Mouse (Mus musculus): ENCODE results near the gene Cyp46a1. TPM values are rescaled to one million over a fixed set of nuclear protein-coding genes. Genes with fewer than 3 reads are reported as not detected.

Cyp46a1 gene
- total and polyA plus RNA-seq, 2 experiments from 2014 or later, result 36.3 to 46.2 TPM

- ATAC-seq (no peak), DNase-seq (ENCODE audit: low spot score) (no peak)
- peak overlapping the region; percentile 4; the same call in 1 of the 2 replicates for H3K4me3 ChIP-seq (ENCODE audit: low read length)
- H3K4me1 ChIP-seq (ENCODE audit: insufficient read depth, low read length), result 0 out of 2 replicates have a peak, but pooled peaks cover 3% of the 10 kb centered on the region
- H3K36me3 ChIP-seq (ENCODE audit: insufficient read depth, low read length), result no peaks in the 10 kb centered on the region
- no peak overlapping the region for H3K27ac ChIP-seq
- 38% methylated on average over 18 of the region's 18 CpGs for WGBS
- 0 out of 2 replicates have a peak, but pooled peaks have one; percentile 10 for TF ChIP-seq CTCF (IDR thresholded peaks at IDR 0.05; ENCODE audit: low read depth)
- 0 out of 2 replicates have a peak, but pooled peaks cover 10% of the 10 kb centered on the region for H3K27me3 ChIP-seq (ENCODE audit: insufficient read depth, low read length)
- no peaks in the 10 kb centered on the region for H3K9me3 ChIP-seq (ENCODE audit: low read length)
- H3K4me2 ChIP-seq (ENCODE audit: low read depth, low read length), result 0 out of 2 replicates have a peak overlapping the region, but pooled peaks have one; percentile 27
- H3K9ac ChIP-seq (replicated peaks; ENCODE audit: low read length), result no peak overlapping the region
Measured at GRCm38 (mm10) chr12:108317826-108318430, 16.3 kb upstream of the Cyp46a1 start.

- WGBS, result 29% methylated on average over 37 of the region's 37 CpGs
- 0 out of 2 replicates have a peak, but pooled peaks have one; percentile 14 for ATAC-seq
- H3K4me3 ChIP-seq (ENCODE audit: low read length), result peak overlapping the region; percentile 4; the same call in 1 of the 2 replicates
- H3K9ac ChIP-seq (replicated peaks; ENCODE audit: low read length), result no peak overlapping the region
- DNase-seq (ENCODE audit: low spot score), result no peak
- H3K27me3 ChIP-seq (ENCODE audit: insufficient read depth, low read length), result 0 out of 2 replicates have a peak, but pooled peaks cover 10% of the 10 kb centered on the region
- H3K36me3 ChIP-seq (ENCODE audit: insufficient read depth, low read length), result no peaks in the 10 kb centered on the region
- 0 out of 2 replicates have a peak, but pooled peaks cover 3% of the 10 kb centered on the region for H3K4me1 ChIP-seq (ENCODE audit: insufficient read depth, low read length)
- H3K27ac ChIP-seq, result no peak overlapping the region
- H3K4me2 ChIP-seq (ENCODE audit: low read depth, low read length), result 0 out of 2 replicates have a peak overlapping the region, but pooled peaks have one; percentile 27
- TF ChIP-seq CTCF (IDR thresholded peaks at IDR 0.05; ENCODE audit: low read depth), result no peak
- H3K9me3 ChIP-seq (ENCODE audit: low read length), result no peaks in the 10 kb centered on the region
Measured at GRCm38 (mm10) chr12:108318499-108318898, 15.7 kb upstream of the Cyp46a1 start.

GRCm38 (mm10) chr12:108320096-108320495, 14.1 kb upstream of the Cyp46a1 start:
- Histone ChIP-seq H3K9ac (replicated peaks; ENCODE audit: low read length) (no peak overlapping the region), H3K27ac (no peak overlapping the region), H3K27me3 (ENCODE audit: insufficient read depth, low read length) (0 out of 2 replicates have a peak, but pooled peaks cover 10% of the 10 kb centered on the region), H3K4me3 (ENCODE audit: low read length) (no peak overlapping the region), H3K36me3 (ENCODE audit: insufficient read depth, low read length) (no peaks in the 10 kb centered on the region), H3K9me3 (ENCODE audit: low read length) (no peaks in the 10 kb centered on the region), H3K4me1 (ENCODE audit: insufficient read depth, low read length) (0 out of 2 replicates have a peak, but pooled peaks cover 3% of the 10 kb centered on the region), H3K4me2 (ENCODE audit: low read depth, low read length) (no peak overlapping the region)
- no peak for TF ChIP-seq CTCF (IDR thresholded peaks at IDR 0.05; ENCODE audit: low read depth)
- ATAC-seq (no peak), DNase-seq (ENCODE audit: low spot score) (no peak)
- WGBS, result 33% methylated on average over 8 of the region's 8 CpGs

- H3K4me2 ChIP-seq (ENCODE audit: low read depth, low read length), result no peak overlapping the region
- ATAC-seq (no peak), DNase-seq (ENCODE audit: low spot score) (peak; percentile 41)
- no peak for TF ChIP-seq CTCF (IDR thresholded peaks at IDR 0.05; ENCODE audit: low read depth)
- no peak overlapping the region for H3K27ac ChIP-seq
- H3K4me3 ChIP-seq (ENCODE audit: low read length), result no peak overlapping the region
- H3K36me3 ChIP-seq (ENCODE audit: insufficient read depth, low read length), result no peaks in the 10 kb centered on the region
- H3K4me1 ChIP-seq (ENCODE audit: insufficient read depth, low read length), result peaks cover 7% of the 10 kb centered on the region
- no peaks in the 10 kb centered on the region for H3K9me3 ChIP-seq (ENCODE audit: low read length)
- H3K27me3 ChIP-seq (ENCODE audit: insufficient read depth, low read length), result peaks cover 8% of the 10 kb centered on the region; the same call in 1 of the 2 replicates
- no peak overlapping the region for H3K9ac ChIP-seq (replicated peaks; ENCODE audit: low read length)
- 27% methylated on average over 5 of the region's 5 CpGs for WGBS
Measured at GRCm38 (mm10) chr12:108326401-108326800, 7.8 kb upstream of the Cyp46a1 start.

- H3K9ac ChIP-seq (replicated peaks; ENCODE audit: low read length), result peak overlapping the region; percentile 75
- H3K9me3 ChIP-seq (ENCODE audit: low read length), result no peaks in the 10 kb centered on the region
- peak; percentile 88 for ATAC-seq
- DNase-seq (ENCODE audit: low spot score), result peak; percentile 95
- no peaks in the 10 kb centered on the region for H3K36me3 ChIP-seq (ENCODE audit: insufficient read depth, low read length)
- WGBS, result 4% methylated on average over 66 of the region's 66 CpGs
- peaks cover 8% of the 10 kb centered on the region; the same call in 1 of the 2 replicates for H3K27me3 ChIP-seq (ENCODE audit: insufficient read depth, low read length)
- no peak; the same call in 1 of the 2 replicates for TF ChIP-seq CTCF (IDR thresholded peaks at IDR 0.05; ENCODE audit: low read depth)
- peaks cover 7% of the 10 kb centered on the region for H3K4me1 ChIP-seq (ENCODE audit: insufficient read depth, low read length)
- peak overlapping the region; percentile 43 for H3K4me3 ChIP-seq (ENCODE audit: low read length)
- H3K4me2 ChIP-seq (ENCODE audit: low read depth, low read length), result peak overlapping the region; percentile 65
- H3K27ac ChIP-seq, result peak overlapping the region; percentile 60
Measured at GRCm38 (mm10) chr12:108327889-108328491, 6.2 kb upstream of the Cyp46a1 start.

GRCm38 (mm10) chr12:108333056-108333455, 1.1 kb upstream of the Cyp46a1 start:
- Histone ChIP-seq H3K9ac (replicated peaks; ENCODE audit: low read length) (no peak overlapping the region; the same call in 1 of the 2 replicates), H3K4me1 (ENCODE audit: insufficient read depth, low read length) (peaks cover 9% of the 10 kb centered on the region), H3K36me3 (ENCODE audit: insufficient read depth, low read length) (no peaks in the 10 kb centered on the region), H3K27ac (peak overlapping the region; percentile 66; the same call in 1 of the 2 replicates), H3K9me3 (ENCODE audit: low read length) (no peaks in the 10 kb centered on the region), H3K4me3 (ENCODE audit: low read length) (peak overlapping the region; percentile 76), H3K27me3 (ENCODE audit: insufficient read depth, low read length) (peaks cover 8% of the 10 kb centered on the region; the same call in 1 of the 2 replicates), H3K4me2 (ENCODE audit: low read depth, low read length) (peak overlapping the region; percentile 96)
- ATAC-seq (peak; percentile 34), DNase-seq (ENCODE audit: low spot score) (peak; percentile 90)
- TF ChIP-seq CTCF (IDR thresholded peaks at IDR 0.05; ENCODE audit: low read depth), result peak; percentile 98
- WGBS, result under 1% methylated on average over 16 of the region's 16 CpGs

Data from hindbrain, postnatal 0 days (tissue).